Mouse (Mus musculus): ENCODE measurements at regions not wholly inside any gene's neighbourhood (a gene's known extent, or its start where the extent isn't known, plus 50 kb on each side); places are given as distances from the start of the nearest gene placed in this dataset.

- TF ChIP-seq EP300 (optimal IDR thresholded peaks at IDR 0.05) (no peak), CTCF (IDR thresholded peaks at IDR 0.05; ENCODE audit: low read depth) (no peak)
Observed at GRCm38 (mm10) chr2:146694041-146694440, 161.6 kb upstream of the Kiz start.
